In genomic region chr4:130805746-130806145, GRCm38 (mm10) we compare ENCODE assay signal across 12 mouse cellular contexts. TPM values are rescaled to one million over a fixed set of nuclear protein-coding genes. Genes with fewer than 3 reads are reported as not detected.
A peak's percentile ranks its signal among the peaks of the same experiment; 100 is the strongest.
DNase-seq lines count a peak whose midpoint lies in the region; ATAC-seq and TF ChIP-seq lines count a peak whose summit lies in the region.
"Had no signal": no experiment of that assay in that cellular context is flagged by ENCODE, and none has a peak within 500 bp of the region (broad histone marks: within the 10 kb centered on the region; RNA-seq: fewer than 3 reads in every experiment).

No protein-coding gene starts in this region.

- H3K9ac ChIP-seq in hindbrain, embryonic 14.5 days: no peak overlapping the region
- no peak overlapping the region for H3K9ac ChIP-seq in midbrain, postnatal 0 days (replicated peaks; ENCODE audit: low read length, poor library complexity, severe bottlenecking)
- H3K9ac ChIP-seq: heart, embryonic 12.5 days; liver, embryonic 15.5 days had no signal

- H3K4me3 ChIP-seq in layer of hippocampus, adult 2 months: no peak overlapping the region
- no peak overlapping the region for H3K4me3 ChIP-seq in hindbrain, embryonic 14.5 days (replicated peaks; ENCODE audit: low read length)
- H3K4me3 ChIP-seq in midbrain, postnatal 0 days (ENCODE audit: low read depth, low read length): no peak overlapping the region
- H3K4me3 ChIP-seq: heart, embryonic 12.5 days; liver, embryonic 15.5 days had no signal

- H3K4me2 ChIP-seq in hindbrain, embryonic 14.5 days (replicated peaks): no peak overlapping the region
- no peak overlapping the region for H3K4me2 ChIP-seq in midbrain, postnatal 0 days (ENCODE audit: low read depth, low read length, poor library complexity, severe bottlenecking)
- H3K4me2 ChIP-seq: heart, embryonic 12.5 days; liver, embryonic 15.5 days had no signal

- H3K27me3 ChIP-seq in hindbrain, embryonic 14.5 days (ENCODE audit: control insufficient read depth, insufficient read depth, low read length): no peaks in the 10 kb centered on the region
- no peaks in the 10 kb centered on the region for H3K27me3 ChIP-seq in midbrain, postnatal 0 days (ENCODE audit: insufficient read depth, low read length)
- H3K27me3 ChIP-seq: heart, embryonic 12.5 days; liver, embryonic 15.5 days had no signal

- peak; percentile 55 to 79 for DNase-seq in adrenal gland, adult (ENCODE audit: inconsistent age in 2 of 2, low spot score in 1 of 2)
- DNase-seq in adrenal gland, postnatal 4 days (ENCODE audit: low spot score in 2 of 2): no peak
- no peak for DNase-seq in layer of hippocampus, adult 2 months (ENCODE audit: low spot score in 2 of 2)
- no peak for DNase-seq in layer of hippocampus, postnatal 36 days
- no peak for DNase-seq in hindbrain, embryonic 14.5 days (ENCODE audit: low spot score)
- DNase-seq in midbrain, postnatal 0 days (ENCODE audit: low spot score): no peak
- no peak for DNase-seq in spleen, postnatal 14 days (ENCODE audit: low spot score in 2 of 2)
- DNase-seq in thymus, adult 18-20 months: no peak
- DNase-seq: kidney, adult 9 months had no signal

- H3K9me3 ChIP-seq in hindbrain, embryonic 14.5 days (ENCODE audit: control insufficient read depth, low read length): no peaks in the 10 kb centered on the region
- no peaks in the 10 kb centered on the region for H3K9me3 ChIP-seq in midbrain, postnatal 0 days (ENCODE audit: low read length)
- H3K9me3 ChIP-seq: heart, embryonic 12.5 days; liver, embryonic 15.5 days had no signal

- no peak for TF ChIP-seq CTCF in layer of hippocampus, adult 2 months (conservative IDR thresholded peaks at IDR 0.05)
- TF ChIP-seq CTCF in midbrain, postnatal 0 days (IDR thresholded peaks at IDR 0.05): no peak

- H3K4me1 ChIP-seq in hindbrain, embryonic 14.5 days (replicated peaks; ENCODE audit: control insufficient read depth, insufficient read depth, low read length): peaks cover 54% of the 10 kb centered on the region
- peaks cover 21% of the 10 kb centered on the region for H3K4me1 ChIP-seq in midbrain, postnatal 0 days (ENCODE audit: insufficient read depth, low read length)
- H3K4me1 ChIP-seq: liver, embryonic 15.5 days had no signal

- peak overlapping the region; percentile 86 for H3K27ac ChIP-seq in layer of hippocampus, adult 2 months
- H3K27ac ChIP-seq in hindbrain, embryonic 14.5 days: peak overlapping the region; percentile 73; the same call in 1 of the 2 replicates
- H3K27ac ChIP-seq in midbrain, postnatal 0 days (ENCODE audit: low read depth, low read length): peak overlapping the region; percentile 73
- H3K27ac ChIP-seq: liver, embryonic 15.5 days; macrophage had no signal

- H3K36me3 ChIP-seq in hindbrain, embryonic 14.5 days (replicated peaks; ENCODE audit: control insufficient read depth, insufficient read depth): no peaks in the 10 kb centered on the region
- H3K36me3 ChIP-seq in midbrain, postnatal 0 days (ENCODE audit: insufficient read depth, low read length): 0 out of 2 replicates have a peak, but pooled peaks cover 5% of the 10 kb centered on the region
- H3K36me3 ChIP-seq: liver, embryonic 15.5 days had no signal

- 56% methylated on average over 7 of the region's 7 CpGs for WGBS in hindbrain, embryonic 14.5 days
- WGBS in midbrain, postnatal 0 days: 55% methylated on average over 7 of the region's 7 CpGs

- ATAC-seq in hindbrain, embryonic 14.5 days (ENCODE audit: low FRiP score): no peak
- no peak for ATAC-seq in midbrain, postnatal 0 days (ENCODE audit: low FRiP score)

RNA-seq across cellular contexts. Expression of gene Sdc3, which starts 13.4 kb away (rescaled TPM):
- total RNA-seq in adrenal gland, postnatal 4 days (2021): 100 to 1,000 TPM; 230 to 243 TPM
- 100 to 1,000 TPM; 130 to 140 TPM for total RNA-seq in layer of hippocampus, adult 2 months (2021)
- 100 to 1,000 TPM; 127 to 136 TPM for total RNA-seq in layer of hippocampus, postnatal 36 days (2021)
- polyA plus RNA-seq in hindbrain, embryonic 14.5 days (2014; fragmentation: Nextera tagmentation; extraction: Ambion mirVana): 110 and 129 TPM in 2 replicates
- 645 and 733 TPM in 2 replicates for total RNA-seq in midbrain, postnatal 0 days (2014; rRNA removed)
- polyA plus RNA-seq in midbrain, postnatal 0 days (2015; fragmentation: Nextera tagmentation; extraction: Ambion mirVana): 241 and 242 TPM in 2 replicates

Comparison
In these comparisons a context has a peak if more than half of its experiments do, and no peak if none do; other contexts are left out.
1. DNase-seq: peak in adrenal gland, adult (2 of 2); none in adrenal gland, postnatal 4 days (0 of 2), layer of hippocampus, adult 2 months (0 of 2), layer of hippocampus, postnatal 36 days (0 of 2), hindbrain, embryonic 14.5 days (single experiment), midbrain, postnatal 0 days (single experiment), spleen, postnatal 14 days (0 of 2) and thymus, adult 18-20 months (0 of 2).
2. Peak in every context shown above with its lines, with median percentiles within 50 percentile points of each other: H3K27ac ChIP-seq.